Mouse (Mus musculus) heart, postnatal 14 days (tissue): ENCODE measurements around the gene Ctf2. TPM values are rescaled to one million over a fixed set of nuclear protein-coding genes. Genes with fewer than 3 reads are reported as not detected.
A peak's percentile ranks its signal among the peaks of the same experiment; 100 is the strongest.

Experiments
- DNase-seq, 2 experiments: peaks; one replicate each; pipeline ENCODE4 v3.0.0; 2021 to 2022
- intact Hi-C: fragments of 180-260 bp; cut with DNase I; formaldehyde crosslinking; loops from one replicate; pipeline ENCODE4 v1.15.1; 2025
- microRNA-seq, 2 experiments: library from miRNA; unstranded; fragments of <30 nt; microRNA quantifications; one replicate each; pipeline ENCODE4 v1.2.0; 2021 to 2022
- total RNA-seq, 2 experiments: library from RNA; stranded (reverse); gene quantifications; 2 replicates each; pipeline ENCODE4 v1.2.3; 2021

Ctf2 gene
- total RNA-seq, 2 experiments from 2014 or later, result not detected

DNA sequence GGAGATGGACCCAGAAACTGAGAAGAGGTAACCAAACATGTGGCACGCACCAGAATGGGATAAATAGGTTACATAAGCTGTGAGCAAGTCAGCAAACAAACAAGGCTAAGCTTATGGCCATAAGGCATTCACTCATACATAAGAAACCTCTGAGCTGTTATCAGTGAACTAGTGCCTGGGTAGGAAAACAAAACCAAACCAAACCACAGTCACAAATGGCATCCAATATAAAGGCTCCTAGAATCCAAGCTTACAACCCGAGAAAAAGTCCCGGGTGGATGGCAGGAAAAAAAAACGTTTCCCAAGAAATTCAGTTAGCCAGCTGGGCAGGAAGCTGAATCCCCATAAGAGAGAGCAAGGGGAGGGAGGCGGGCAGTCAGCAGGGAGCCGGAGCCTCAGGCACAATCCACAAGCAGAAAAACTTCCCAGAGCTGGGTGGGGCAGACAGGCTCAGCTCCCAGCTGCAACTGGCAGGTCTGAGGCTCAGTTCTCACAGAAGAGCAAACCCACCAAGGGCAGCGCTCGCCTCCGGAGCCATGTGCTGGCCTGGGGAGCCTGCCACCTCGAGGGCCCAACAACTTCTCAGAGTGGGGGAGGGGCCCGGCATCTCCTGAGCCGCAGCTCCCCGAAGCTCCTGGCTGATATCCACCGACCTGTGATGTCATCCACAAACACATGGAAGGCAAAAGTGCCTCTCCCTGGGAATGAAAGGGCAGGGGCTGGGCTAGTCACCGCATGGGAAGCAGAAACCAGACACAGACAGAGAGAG lies 40.6 kb downstream of the Ctf2 start:
- intact Hi-C loops, result loop anchor here (1.0 to 2.0 kb wide), 2 partner anchors 15 to 16 kb away; no protein-coding TSS in a partner anchor
- peak; percentile 84 to 85 for DNase-seq

DNA sequence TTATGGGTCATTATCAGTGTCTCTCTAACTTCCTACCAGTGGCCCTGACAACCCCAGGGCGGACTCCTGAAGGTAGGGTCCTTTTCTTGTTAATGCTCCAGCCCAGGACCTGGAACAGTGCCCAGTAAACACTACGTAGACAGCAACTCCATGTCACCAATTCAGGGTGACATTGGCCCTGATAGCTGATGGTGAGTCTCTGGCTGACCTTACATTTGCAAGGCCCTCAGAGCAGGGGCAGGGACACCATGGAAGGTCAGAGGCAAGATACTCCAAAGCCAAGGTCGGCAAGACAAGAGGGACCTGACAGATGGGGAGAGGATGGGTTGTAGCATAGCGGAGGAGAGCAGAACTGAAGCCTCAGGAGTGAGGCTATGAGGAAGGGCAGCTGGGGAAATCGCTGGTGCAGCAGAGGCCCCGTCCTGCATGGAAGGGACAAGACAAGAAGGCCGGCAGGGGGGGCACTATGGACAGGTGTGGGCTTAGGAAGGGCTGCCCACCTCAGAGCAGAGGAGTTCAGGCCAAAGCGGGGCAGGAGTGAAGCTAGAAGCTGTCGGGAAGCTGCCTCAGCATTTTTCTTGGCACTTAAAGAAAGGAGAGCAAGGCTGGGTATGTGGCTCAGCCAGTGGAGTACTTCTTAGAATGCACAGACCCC lies 42.2 kb downstream of the Ctf2 start:
- intact Hi-C loops, result loop anchor here (2.0 kb wide), 1 partner anchor 17 kb away; no protein-coding TSS in a partner anchor
- no peak for DNase-seq

DNA sequence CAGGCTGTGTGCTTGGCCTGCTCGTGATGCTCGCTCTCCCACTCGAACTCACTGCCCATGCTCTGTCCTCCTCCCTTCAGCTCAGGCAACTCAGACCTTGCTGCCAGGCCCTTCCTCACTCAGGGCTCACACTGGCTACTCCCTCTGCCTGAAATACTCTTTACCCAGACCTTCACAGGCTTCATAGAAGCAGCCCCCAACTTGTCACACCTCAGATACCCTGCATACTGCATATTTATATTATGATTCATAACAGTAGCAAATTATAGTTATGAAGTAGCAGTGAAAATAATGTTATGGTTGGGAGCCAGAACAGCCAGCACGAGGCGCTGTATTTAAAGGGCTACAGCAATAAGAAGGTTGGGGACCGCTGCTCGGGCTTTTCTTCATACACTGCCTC lies 43.0 kb downstream of the Ctf2 start:
- intact Hi-C loops, result no loop called here
- no peak for DNase-seq

DNA sequence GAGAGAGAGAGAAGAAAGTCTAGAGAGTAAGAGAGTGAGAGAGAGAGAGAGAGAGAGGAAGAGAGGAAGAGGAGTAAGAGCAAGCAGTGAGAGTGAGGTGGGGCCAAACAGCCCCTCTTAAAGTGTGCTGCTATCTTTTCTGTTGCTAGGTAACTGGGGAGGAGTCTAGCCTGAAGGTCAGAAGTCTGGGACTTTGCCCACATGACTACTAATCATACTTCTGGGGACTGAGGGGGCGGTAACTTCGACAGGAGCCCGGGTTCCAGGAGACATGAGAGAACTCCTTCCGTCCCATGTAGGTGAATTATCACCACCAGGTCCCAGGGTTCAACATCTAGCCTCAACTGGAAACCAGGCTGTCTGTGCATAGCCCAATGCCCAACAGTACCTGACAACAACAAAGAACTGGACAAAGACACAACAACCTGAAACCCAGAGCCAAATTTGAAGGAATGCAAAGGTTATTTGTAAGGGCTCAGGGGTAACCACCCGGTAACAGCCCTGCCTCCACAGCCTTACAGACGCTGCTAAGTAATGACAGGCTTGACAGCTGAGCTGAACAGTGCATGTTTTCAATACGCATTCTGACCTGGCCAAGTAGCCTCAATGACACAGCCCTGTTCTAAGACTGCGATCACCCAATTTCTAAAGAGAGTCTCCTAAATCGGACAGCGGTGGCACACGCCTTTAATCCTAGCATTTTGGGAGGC lies 45.1 kb downstream of the Ctf2 start:
- DNase-seq, result no peak
- intact Hi-C loops, result no loop called here

DNA sequence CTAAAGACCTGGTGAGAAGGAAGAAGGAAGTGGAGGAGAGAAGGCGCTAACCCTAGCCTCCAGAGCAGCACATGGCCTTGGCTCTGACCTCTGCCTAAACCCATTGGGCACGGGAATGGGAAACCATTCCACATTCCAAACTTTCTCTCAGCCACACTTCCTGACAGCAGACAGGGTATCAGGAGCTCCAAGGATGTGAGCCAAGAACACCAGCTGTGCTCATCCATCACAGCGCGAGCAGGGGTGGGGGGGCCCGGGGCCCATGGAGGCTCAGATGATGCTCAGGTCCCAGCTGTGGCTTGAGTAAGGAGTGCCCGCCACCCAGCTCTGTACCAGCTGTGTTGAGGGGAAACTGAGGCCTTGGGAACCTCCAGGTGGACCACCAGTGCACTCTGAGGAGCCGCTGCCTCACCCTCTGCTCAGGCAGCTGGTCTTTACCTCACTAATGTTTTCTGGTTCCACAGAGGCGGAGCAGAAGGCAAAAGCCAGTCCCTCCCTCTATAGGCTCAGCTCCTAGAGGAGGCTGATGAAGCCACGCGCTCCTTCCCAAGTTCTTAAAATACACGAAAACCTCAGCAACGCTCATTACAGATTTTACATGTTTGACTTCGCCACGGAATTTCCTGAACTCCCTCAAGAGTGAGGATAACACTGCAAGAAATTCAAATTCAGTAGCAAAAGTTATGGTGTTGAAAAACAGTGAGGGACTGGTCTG lies 46.5 kb downstream of the Ctf2 start:
- DNase-seq, result peak in 1 of 2 experiments; percentile 25
- intact Hi-C loops, result no loop called here

DNA sequence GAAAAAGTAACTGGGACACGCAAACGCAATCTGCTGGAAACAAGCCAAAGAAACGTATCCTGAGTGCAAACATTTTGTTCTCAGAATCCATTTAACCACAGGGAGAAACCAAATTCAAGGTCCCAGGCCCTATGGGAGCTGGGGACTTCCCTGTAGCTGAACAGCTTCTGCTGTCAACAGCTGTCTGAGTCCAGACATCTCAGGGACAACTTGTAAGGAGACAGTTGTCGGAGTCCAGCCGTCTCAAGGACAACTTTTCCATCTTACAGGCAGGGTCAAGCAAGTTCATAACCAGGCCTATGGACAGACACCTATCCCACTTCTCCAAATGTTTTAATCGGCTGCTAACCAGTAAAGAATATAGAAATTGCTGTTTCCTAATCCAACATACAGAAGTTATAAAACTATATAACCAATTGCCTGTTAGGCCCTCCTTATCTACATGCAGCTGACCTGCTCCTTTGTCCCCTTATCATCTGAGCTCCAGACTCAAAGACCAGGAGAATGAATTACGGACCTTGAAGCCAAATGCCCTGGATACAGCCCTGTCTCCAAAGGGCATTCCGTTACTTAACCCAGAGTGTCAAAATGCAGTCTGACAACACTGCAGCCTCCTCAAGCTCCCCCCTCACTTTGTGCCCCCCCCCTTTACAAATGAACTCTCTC lies 49.9 kb downstream of the Ctf2 start:
- DNase-seq, result no peak
- intact Hi-C loops, result no loop called here

DNA sequence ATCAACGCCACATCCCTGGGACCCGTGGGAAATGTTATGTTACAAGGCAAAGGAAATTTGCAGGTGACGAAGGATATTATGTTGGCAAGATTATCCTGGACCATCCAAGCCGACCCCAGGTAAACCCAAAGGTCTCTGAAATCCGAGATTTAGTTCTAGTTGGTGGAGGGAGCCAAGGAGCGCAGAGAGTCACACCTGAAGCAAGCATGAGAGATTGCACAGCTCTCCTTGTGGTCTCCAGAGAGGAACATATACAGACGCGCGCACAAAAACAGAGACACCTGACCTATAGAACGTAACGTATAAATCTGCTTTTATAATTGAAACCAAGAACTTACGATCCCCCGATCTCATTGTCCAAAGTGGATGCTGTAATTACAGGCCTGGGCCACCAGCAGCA lies 51.4 kb downstream of the Ctf2 start:
- DNase-seq, result no peak
- intact Hi-C loops, result no loop called here

DNA sequence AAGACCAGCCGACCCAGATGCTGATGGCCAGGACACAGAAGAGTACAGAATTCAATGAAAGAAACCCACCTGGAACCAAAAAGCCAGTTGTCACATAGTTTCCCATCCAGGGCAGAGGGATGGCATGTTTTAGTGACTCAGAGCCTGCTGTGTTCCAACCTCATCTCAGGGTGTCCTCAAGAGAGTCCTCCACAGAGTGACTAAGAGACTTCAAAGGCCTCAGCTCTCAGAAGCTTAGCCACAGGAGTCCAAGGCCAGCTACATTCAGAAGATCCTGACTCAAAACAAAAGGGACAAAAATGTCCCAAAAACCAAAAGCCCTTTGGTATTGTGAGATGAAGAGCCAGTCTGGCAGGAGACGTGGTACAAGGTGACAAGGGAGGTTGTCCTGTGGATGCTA lies 53.2 kb downstream of the Ctf2 start:
- intact Hi-C loops, result no loop called here

DNA sequence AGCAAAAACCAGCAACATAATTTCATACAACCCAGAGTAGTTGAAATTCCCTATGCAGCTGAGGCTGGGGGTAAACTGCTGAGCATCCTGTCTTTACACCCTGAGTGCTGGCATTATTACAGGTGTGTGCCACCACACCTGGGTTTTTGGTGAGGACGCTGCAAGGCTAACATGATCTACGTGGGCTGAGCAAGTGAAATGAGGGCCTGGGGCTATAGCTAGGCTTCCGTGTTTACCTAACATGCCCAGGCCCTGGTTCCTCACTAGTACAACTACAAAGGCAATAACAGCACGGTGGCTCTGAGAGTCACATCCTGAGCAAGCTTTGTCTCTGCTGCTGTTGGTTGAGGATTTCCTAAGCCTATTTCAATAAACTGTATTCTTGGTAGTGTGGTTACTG lies 54.4 kb downstream of the Ctf2 start:
- intact Hi-C loops, result no loop called here
- DNase-seq, result no peak

More for the DNA sequence above, 53.2 kb downstream of the Ctf2 start:
- DNase-seq, result no peak

DNA sequence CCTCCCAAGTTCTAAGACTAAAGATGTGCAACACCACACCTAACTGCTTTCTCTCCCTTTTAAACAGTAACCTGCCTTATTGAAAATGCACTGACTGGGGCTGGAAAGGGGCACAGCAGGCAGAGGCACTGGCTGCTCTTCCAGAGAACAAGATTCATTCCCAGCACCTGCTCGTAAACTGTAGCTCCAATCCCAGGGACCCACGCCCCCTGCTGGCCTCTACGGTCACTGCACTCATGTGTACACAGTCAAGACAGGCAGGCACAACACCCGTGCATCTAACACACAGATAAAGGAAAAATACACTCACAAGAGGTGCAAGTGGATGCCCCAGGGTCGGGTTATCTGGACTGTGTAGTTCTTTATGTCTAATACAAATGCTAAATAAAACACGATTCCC lies 54.9 kb downstream of the Ctf2 start:
- intact Hi-C loops, result no loop called here
- DNase-seq, result peak; percentile 23 to 58

DNA sequence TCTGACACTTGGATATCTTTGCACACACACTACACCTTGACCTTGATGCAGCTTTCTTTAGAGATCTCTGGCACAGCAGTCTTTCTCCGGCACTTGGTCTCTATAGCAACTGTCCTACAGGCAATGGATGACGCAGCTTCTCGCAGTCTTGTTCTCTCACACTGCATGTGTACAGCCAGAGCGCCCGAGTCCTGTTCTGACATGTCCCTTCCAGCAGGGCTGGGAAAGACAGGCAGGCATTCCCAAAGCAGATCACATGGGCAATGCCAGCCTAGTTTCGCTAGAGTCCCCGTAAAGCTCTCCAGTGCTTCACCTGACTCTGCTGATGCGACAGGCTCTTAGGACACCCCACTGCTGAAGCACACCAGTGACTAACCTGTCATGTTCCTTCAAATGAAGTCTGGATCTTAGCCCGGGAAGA lies 56.6 kb downstream of the Ctf2 start:
- DNase-seq, result no peak
- intact Hi-C loops, result loop anchor here (1.0 kb wide), 4 partner anchors 16 to 86 kb away; partner anchors contain the start of gene Fbxl19

DNA sequence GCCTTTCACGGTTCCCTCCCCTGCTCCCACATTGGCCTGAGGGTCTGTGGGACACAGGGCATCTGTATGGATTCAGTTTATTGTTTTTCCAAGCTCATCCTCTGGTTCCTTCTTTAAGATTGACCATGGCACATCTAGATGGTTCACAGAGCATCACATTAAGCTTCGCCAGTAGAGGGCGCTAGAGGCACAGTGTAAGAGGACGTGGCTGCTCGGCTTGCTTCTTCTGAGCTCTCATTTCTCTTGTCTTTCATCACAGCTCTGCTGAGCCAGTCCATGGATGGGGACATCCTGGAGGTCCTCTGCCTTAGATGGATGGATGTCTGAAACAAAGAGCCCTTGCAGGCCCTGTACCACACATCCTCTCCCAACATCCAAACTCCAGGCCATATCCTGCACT lies 57.0 kb downstream of the Ctf2 start:
- intact Hi-C loops, result loop anchor here (1.0 kb wide), 4 partner anchors 16 to 86 kb away; partner anchors contain the start of gene Fbxl19
- peak; percentile 86 to 93 for DNase-seq

DNA sequence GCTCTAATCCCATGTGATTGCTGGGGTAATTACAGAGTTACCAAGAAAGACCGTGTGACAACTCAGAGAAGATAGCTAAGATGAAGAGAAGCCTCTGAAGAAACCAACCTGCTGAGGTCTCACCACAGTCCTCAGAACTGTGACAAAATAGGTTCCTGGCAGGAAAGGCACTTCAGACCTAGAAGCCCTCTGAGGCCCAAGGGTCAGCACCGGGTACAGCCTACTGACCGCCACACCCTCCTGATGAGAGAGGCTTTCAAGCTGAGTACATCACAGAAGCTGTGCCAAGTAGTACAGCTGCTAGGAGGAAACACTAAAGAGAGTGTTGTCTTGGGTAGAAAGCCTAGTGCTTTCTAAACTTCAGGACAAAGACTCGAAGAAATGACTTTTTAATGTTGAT lies 59.2 kb downstream of the Ctf2 start:
- intact Hi-C loops, result no loop called here

DNA sequence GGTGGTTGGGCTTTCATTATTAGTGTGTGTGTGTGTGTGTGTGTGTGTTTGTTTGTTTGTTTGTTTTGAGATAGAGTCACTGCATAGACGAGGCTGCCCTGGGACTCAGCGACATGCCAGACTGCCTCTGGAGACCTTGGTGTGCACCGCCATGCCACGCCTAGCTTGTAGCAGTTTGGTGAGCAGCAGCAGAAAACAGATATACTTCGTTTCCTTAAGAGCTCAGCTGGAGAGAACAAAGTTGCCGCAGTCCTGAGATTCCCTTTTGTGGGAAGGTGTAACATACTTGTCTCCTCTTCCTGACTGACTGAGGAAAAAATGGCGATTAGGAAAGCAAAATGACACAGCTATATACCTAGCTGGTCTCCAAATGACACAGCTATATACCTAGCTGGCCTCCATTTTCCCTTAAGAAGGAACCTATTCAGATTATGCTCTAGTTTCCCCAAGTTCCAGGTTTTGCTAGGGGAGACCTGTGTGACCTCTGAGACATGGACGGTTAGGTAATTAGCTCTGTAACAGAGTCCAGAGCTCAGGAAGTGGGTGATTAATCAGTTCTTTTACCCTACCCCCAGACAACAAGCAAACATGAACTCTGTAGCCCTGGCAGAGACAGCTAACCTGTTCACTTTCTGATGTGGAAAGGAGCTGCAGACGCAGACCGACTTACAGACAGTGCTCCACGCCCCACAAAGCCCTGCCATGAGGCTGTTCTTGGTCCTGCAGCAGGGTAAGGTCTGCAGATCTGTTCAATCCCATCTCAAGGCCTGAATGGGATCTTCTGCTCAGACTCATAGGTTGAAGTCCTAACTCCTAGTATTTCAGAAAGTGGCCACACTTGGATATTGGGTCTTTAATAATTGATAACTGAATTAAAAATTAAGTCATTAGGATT lies 59.8 kb downstream of the Ctf2 start:
- intact Hi-C loops, result no loop called here
- no peak for DNase-seq

More for the DNA sequence above, 59.2 kb downstream of the Ctf2 start:
- DNase-seq, result no peak

Small RNA genes within 50 kb of the gene (microRNA-seq; reads per million reads assigned to microRNA genes)
- 0 reads per million in 2 experiments for gene Mir762

Other genes with a start within 250 kb of the Ctf2 start
- gene Srcap, start 220.2 kb downstream of the Ctf2 start, total RNA-seq, result 10 to 100 TPM; 63.6 to 69.2 TPM
- 10 to 100 TPM; 13.5 to 13.9 TPM for gene Gm42715, start 212.6 kb downstream of the Ctf2 start, total RNA-seq
- not detected for gene Tmem265, start 170.8 kb downstream of the Ctf2 start, total RNA-seq
- gene Phkg2, start 158.8 kb downstream of the Ctf2 start, total RNA-seq, result 10 to 100 TPM; 19.2 to 20.2 TPM
- gene Ccdc189, start 143.6 kb downstream of the Ctf2 start, total RNA-seq, result 10 to 100 TPM in 1 of 2 experiments, 1 to 10 TPM in 1; 8.8 to 12.6 TPM
- gene Rnf40, start 143.4 kb downstream of the Ctf2 start, total RNA-seq, result 10 to 100 TPM; 46.5 to 53.9 TPM
- gene Zfp629, start 116.4 kb downstream of the Ctf2 start, total RNA-seq, result 10 to 100 TPM; 28.8 to 29.1 TPM
- gene Bcl7c, start 23.2 kb downstream of the Ctf2 start, total RNA-seq, result 10 to 100 TPM; 33.5 to 47.3 TPM
- 1 to 10 TPM; 5.0 to 6.0 TPM for gene Ctf1, start 19.4 kb downstream of the Ctf2 start, total RNA-seq
- 1 to 10 TPM; 4.8 to 5.7 TPM for gene Fbxl19, start 12.4 kb upstream of the Ctf2 start, total RNA-seq
- gene Orai3, start 37.6 kb upstream of the Ctf2 start, total RNA-seq, result 10 to 100 TPM; 16.6 to 17.3 TPM
- 10 to 100 TPM; 21.0 to 22.3 TPM for gene Setd1a, start 44.5 kb upstream of the Ctf2 start, total RNA-seq
- 1 to 10 TPM; 2.7 to 3.0 TPM for gene Gm49388, start 53.4 kb upstream of the Ctf2 start, total RNA-seq
- 10 to 100 TPM; 14.9 to 18.4 TPM for gene Hsd3b7, start 68.4 kb upstream of the Ctf2 start, total RNA-seq
- gene Stx4a, start 92.1 kb upstream of the Ctf2 start, total RNA-seq, result 10 to 100 TPM; 66.7 to 68.1 TPM
- gene Stx1b, start 92.4 kb upstream of the Ctf2 start, total RNA-seq, result under 1 TPM; 0.65 to 0.83 TPM
- gene Zfp646, start 144.1 kb upstream of the Ctf2 start, total RNA-seq, result 10 to 100 TPM; 21.0 to 21.9 TPM
- gene Zfp668, start 144.7 kb upstream of the Ctf2 start, total RNA-seq, result 1 to 10 TPM; 3.8 to 5.5 TPM
- under 1 TPM; 0.59 to 0.88 TPM for gene Prss53, start 158.8 kb upstream of the Ctf2 start, total RNA-seq
- not detected for gene Gm21974, start 163.3 kb upstream of the Ctf2 start, total RNA-seq
- 10 to 100 TPM; 25.6 to 28.1 TPM for gene Vkorc1, start 163.5 kb upstream of the Ctf2 start, total RNA-seq
- gene Bckdk, start 171.9 kb upstream of the Ctf2 start, total RNA-seq, result 10 to 100 TPM; 85.7 to 86.8 TPM
- gene Kat8, start 180.3 kb upstream of the Ctf2 start, total RNA-seq, result 10 to 100 TPM; 13.5 TPM
- gene Prss8, start 197.9 kb upstream of the Ctf2 start, total RNA-seq, result under 1 TPM in 1 of 2 experiments, not detected in 1; 0.24 TPM
- gene Prss36, start 214.6 kb upstream of the Ctf2 start, total RNA-seq, result 1 to 10 TPM; 6.4 to 6.7 TPM
- 100 to 1,000 TPM; 169 to 184 TPM for gene Fus, start 235.3 kb upstream of the Ctf2 start, total RNA-seq